Mouse (Mus musculus): ENCODE data around the gene Gm49630.
"Not testable (repeated sequence)": the region's sequence is repeated elsewhere in the genome, so short reads cannot be mapped to it uniquely, and the experiment has no call there.

GRCm38 (mm10) chr17:7376951-7377700, 5.3 kb upstream of the Gm49630 start:
- TF ChIP-seq POLR2A (IDR thresholded peaks at IDR 0.05; ENCODE audit: low read depth, low read length); CTCF (IDR thresholded peaks at IDR 0.05; ENCODE audit: borderline replicate concordance, insufficient read depth, low read length): not testable (repeated sequence)
